ENCODE assay signal across 8 mouse cellular contexts in the genomic region with DNA sequence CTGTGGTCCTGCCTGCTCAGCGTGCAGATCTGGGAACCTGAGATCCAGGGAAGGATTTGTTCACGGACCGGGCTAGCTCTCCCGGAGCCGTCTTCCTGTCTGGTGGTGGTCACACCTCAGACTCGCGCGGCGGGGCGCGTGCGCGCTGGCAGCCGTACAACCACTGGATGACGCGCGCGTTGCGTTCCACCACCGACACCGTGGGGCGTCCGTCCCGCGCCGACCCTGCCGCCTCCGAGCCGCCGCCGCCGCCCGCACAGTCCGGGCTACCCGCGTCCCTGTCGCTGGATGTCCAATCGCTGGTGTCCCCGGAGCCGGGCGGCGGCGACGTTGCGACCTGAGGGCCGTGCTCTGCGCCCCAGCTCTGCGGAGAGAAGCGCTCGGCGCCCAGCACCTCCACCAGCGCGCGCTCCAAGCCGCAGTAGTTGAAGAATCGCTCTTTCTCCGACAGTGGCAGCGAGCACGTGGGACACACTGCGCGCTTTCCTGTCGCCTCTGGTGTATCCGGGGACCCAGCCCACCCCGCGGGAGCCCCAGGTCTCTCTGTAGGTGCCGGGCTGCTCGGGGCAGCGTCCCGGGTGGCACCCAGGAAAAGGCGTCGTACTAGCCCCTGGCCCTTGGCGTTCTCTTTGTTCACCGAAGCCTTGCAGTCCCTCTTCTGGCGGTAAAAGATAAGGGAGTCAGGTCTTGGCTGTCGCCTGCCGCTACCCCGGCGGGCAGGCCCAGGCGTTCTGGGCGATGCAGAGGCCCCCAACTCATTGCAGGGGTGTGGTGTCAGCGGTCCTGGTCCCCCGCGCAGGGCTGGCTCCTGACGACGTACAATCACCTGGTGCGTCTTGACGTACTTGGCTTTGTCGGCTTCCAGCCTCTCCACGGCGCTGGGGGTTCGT. TPM values are rescaled to one million over a fixed set of nuclear protein-coding genes. Genes with fewer than 3 reads are reported as not detected.
DNase-seq lines count a peak whose midpoint lies in the region; ATAC-seq and TF ChIP-seq lines count a peak whose summit lies in the region.

No protein-coding gene starts in this region.

- peaks cover 2% of the 10 kb centered on the region; the same call in 1 of the 2 replicates for H3K27me3 ChIP-seq in thymus, adult 2 months (ENCODE audit: control insufficient read depth, insufficient read depth, low read length)
- H3K27me3 ChIP-seq in embryonic facial prominence, embryonic 12.5 days = peaks cover 88% of the 10 kb centered on the region
- peaks cover 87% of the 10 kb centered on the region for H3K27me3 ChIP-seq in limb, embryonic 12.5 days
- peaks cover 41% of the 10 kb centered on the region for H3K27me3 ChIP-seq in midbrain, postnatal 0 days (ENCODE audit: insufficient read depth, low read length)

- DNase-seq in thymus, adult 2 months = peak; percentile 37
- DNase-seq in thymus, adult 18-20 months = no peak
- DNase-seq in heart, postnatal 4 days = peak; percentile 61
- peak; percentile 79 for DNase-seq in midbrain, postnatal 0 days (ENCODE audit: low spot score)
- DNase-seq in thymus, postnatal 14 days = peak; percentile 61
- DNase-seq in spleen, postnatal 36 days (ENCODE audit: low spot score in 2 of 2) = no peak

- no peaks in the 10 kb centered on the region for H3K36me3 ChIP-seq in thymus, adult 2 months (ENCODE audit: control insufficient read depth, insufficient read depth, low read length)
- no peaks in the 10 kb centered on the region for H3K36me3 ChIP-seq in embryonic facial prominence, embryonic 12.5 days
- H3K36me3 ChIP-seq in limb, embryonic 12.5 days = no peaks in the 10 kb centered on the region
- no peaks in the 10 kb centered on the region for H3K36me3 ChIP-seq in midbrain, postnatal 0 days (ENCODE audit: insufficient read depth, low read length)

- no peak overlapping the region for H3K27ac ChIP-seq in thymus, adult 2 months (ENCODE audit: control insufficient read depth, insufficient read depth, low read length)
- H3K27ac ChIP-seq in embryonic facial prominence, embryonic 12.5 days = no peak overlapping the region
- H3K27ac ChIP-seq in limb, embryonic 12.5 days = no peak overlapping the region
- H3K27ac ChIP-seq in midbrain, postnatal 0 days (ENCODE audit: low read depth, low read length) = peak overlapping the region; percentile 78

- H3K9me3 ChIP-seq in embryonic facial prominence, embryonic 12.5 days = no peaks in the 10 kb centered on the region
- H3K9me3 ChIP-seq in limb, embryonic 12.5 days = no peaks in the 10 kb centered on the region
- no peaks in the 10 kb centered on the region for H3K9me3 ChIP-seq in midbrain, postnatal 0 days (ENCODE audit: low read length)

- no peak for ATAC-seq in embryonic facial prominence, embryonic 12.5 days (ENCODE audit: insufficient number of reproducible peaks, insufficient read depth, low FRiP score, low TSS enrichment)
- no peak for ATAC-seq in limb, embryonic 12.5 days (ENCODE audit: insufficient number of reproducible peaks, insufficient read depth, low FRiP score, low TSS enrichment, low read depth)
- peak; percentile 63 for ATAC-seq in midbrain, postnatal 0 days (ENCODE audit: low FRiP score)

- H3K4me3 ChIP-seq in thymus, adult 2 months (ENCODE audit: control insufficient read depth, insufficient read depth, low read length) = peak overlapping the region; percentile 35
- H3K4me3 ChIP-seq in embryonic facial prominence, embryonic 12.5 days = peak overlapping the region; percentile 50
- peak overlapping the region; percentile 56 for H3K4me3 ChIP-seq in limb, embryonic 12.5 days (replicated peaks)
- H3K4me3 ChIP-seq in midbrain, postnatal 0 days (ENCODE audit: low read depth, low read length) = peak overlapping the region; percentile 55

- peaks cover 38% of the 10 kb centered on the region for H3K4me1 ChIP-seq in thymus, adult 2 months (replicated peaks; ENCODE audit: control insufficient read depth, insufficient read depth, low read length)
- H3K4me1 ChIP-seq in embryonic facial prominence, embryonic 12.5 days = peaks cover 51% of the 10 kb centered on the region
- peaks cover 57% of the 10 kb centered on the region for H3K4me1 ChIP-seq in limb, embryonic 12.5 days (replicated peaks)
- 0 out of 2 replicates have a peak, but pooled peaks cover 7% of the 10 kb centered on the region for H3K4me1 ChIP-seq in midbrain, postnatal 0 days (ENCODE audit: insufficient read depth, low read length)

- WGBS in thymus, adult 2 months = 12% methylated on average over 91 of the region's 91 CpGs
- WGBS in embryonic facial prominence, embryonic 12.5 days = 1% methylated on average over 88 of the region's 91 CpGs
- 1% methylated on average over 89 of the region's 91 CpGs for WGBS in limb, embryonic 12.5 days
- under 1% methylated on average over 86 of the region's 91 CpGs for WGBS in midbrain, postnatal 0 days

- TF ChIP-seq POLR2A in thymus, adult 2 months (IDR thresholded peaks at IDR 0.05; ENCODE audit: control insufficient read depth, extremely low read depth, insufficient read depth, low read length, poor library complexity) = no peak

- peak overlapping the region; percentile 89 for H3K4me2 ChIP-seq in embryonic facial prominence, embryonic 12.5 days (replicated peaks)
- H3K4me2 ChIP-seq in limb, embryonic 12.5 days = peak overlapping the region; percentile 93
- H3K4me2 ChIP-seq in midbrain, postnatal 0 days (ENCODE audit: low read depth, low read length, poor library complexity, severe bottlenecking) = peak overlapping the region; percentile 77

- H3K9ac ChIP-seq in embryonic facial prominence, embryonic 12.5 days = peak overlapping the region; percentile 60
- peak overlapping the region; percentile 60 for H3K9ac ChIP-seq in limb, embryonic 12.5 days (replicated peaks)
- peak overlapping the region; percentile 66 for H3K9ac ChIP-seq in midbrain, postnatal 0 days (replicated peaks; ENCODE audit: low read length, poor library complexity, severe bottlenecking)

- TF ChIP-seq CTCF in thymus, adult 2 months (IDR thresholded peaks at IDR 0.05; ENCODE audit: borderline replicate concordance, control insufficient read depth, extremely low read depth, insufficient read depth, low read length, poor library complexity) = 0 out of 2 replicates have a peak, but pooled peaks have one; percentile 8
- no peak for TF ChIP-seq CTCF in midbrain, postnatal 0 days (IDR thresholded peaks at IDR 0.05)

RNA-seq across cellular contexts. Expression of a gene that starts 2.4 kb away (rescaled TPM):
- 5.2 and 6.6 TPM in 2 replicates for polyA plus RNA-seq in thymus, adult 2 months (2012; rRNA removed)
- polyA plus RNA-seq in embryonic facial prominence, embryonic 12.5 days (2016; fragmentation: Nextera tagmentation; extraction: Ambion mirVana) = 6.3 and 6.4 TPM in 2 replicates
- total RNA-seq in heart, postnatal 4 days (2021) = 10 to 100 TPM in 1 of 2 experiments, 1 to 10 TPM in 1; 8.9 to 10.3 TPM
- polyA plus RNA-seq in limb, embryonic 12.5 days (2016; fragmentation: Nextera tagmentation; extraction: Ambion mirVana) = 4.2 and 5.9 TPM in 2 replicates
- 18.0 and 27.1 TPM in 2 replicates for total RNA-seq in midbrain, postnatal 0 days (2014; rRNA removed)
- polyA plus RNA-seq in midbrain, postnatal 0 days (2015; fragmentation: Nextera tagmentation; extraction: Ambion mirVana) = 15.7 and 17.8 TPM in 2 replicates

RNA-seq across cellular contexts. Expression of a gene that starts 4.8 kb away (rescaled TPM):
- not detected in 2 replicates for polyA plus RNA-seq in thymus, adult 2 months (2012; rRNA removed)
- polyA plus RNA-seq in embryonic facial prominence, embryonic 12.5 days (2016; fragmentation: Nextera tagmentation; extraction: Ambion mirVana) = not detected in 2 replicates
- not detected for total RNA-seq in heart, postnatal 4 days (2021)
- not detected in 2 replicates for polyA plus RNA-seq in limb, embryonic 12.5 days (2016; fragmentation: Nextera tagmentation; extraction: Ambion mirVana)
- total RNA-seq in midbrain, postnatal 0 days (2014; rRNA removed) = not detected in 2 replicates
- 0.37 and 0.42 TPM in 2 replicates for polyA plus RNA-seq in midbrain, postnatal 0 days (2015; fragmentation: Nextera tagmentation; extraction: Ambion mirVana)

RNA-seq across cellular contexts. Expression of a gene that starts 6.1 kb away (rescaled TPM):
- polyA plus RNA-seq in thymus, adult 2 months (2012; rRNA removed) = 14.8 and 15.1 TPM in 2 replicates
- polyA plus RNA-seq in embryonic facial prominence, embryonic 12.5 days (2016; fragmentation: Nextera tagmentation; extraction: Ambion mirVana) = 19.5 and 19.8 TPM in 2 replicates
- total RNA-seq in heart, postnatal 4 days (2021) = 1 to 10 TPM; 5.8 TPM
- 17.5 and 19.2 TPM in 2 replicates for polyA plus RNA-seq in limb, embryonic 12.5 days (2016; fragmentation: Nextera tagmentation; extraction: Ambion mirVana)
- 10.6 and 15.4 TPM in 2 replicates for total RNA-seq in midbrain, postnatal 0 days (2014; rRNA removed)
- polyA plus RNA-seq in midbrain, postnatal 0 days (2015; fragmentation: Nextera tagmentation; extraction: Ambion mirVana) = 9.2 and 11.1 TPM in 2 replicates

RNA-seq across cellular contexts. Expression of a gene that starts 8.0 kb away (rescaled TPM):
- polyA plus RNA-seq in thymus, adult 2 months (2012; rRNA removed) = not detected in 2 replicates
- 1.4 and 1.7 TPM in 2 replicates for polyA plus RNA-seq in embryonic facial prominence, embryonic 12.5 days (2016; fragmentation: Nextera tagmentation; extraction: Ambion mirVana)
- not detected for total RNA-seq in heart, postnatal 4 days (2021)
- 0.78 and 0.96 TPM in 2 replicates for polyA plus RNA-seq in limb, embryonic 12.5 days (2016; fragmentation: Nextera tagmentation; extraction: Ambion mirVana)
- not detected in 2 replicates for total RNA-seq in midbrain, postnatal 0 days (2014; rRNA removed)
- 0.31 and 0.49 TPM in 2 replicates for polyA plus RNA-seq in midbrain, postnatal 0 days (2015; fragmentation: Nextera tagmentation; extraction: Ambion mirVana)

RNA-seq across cellular contexts. Expression of a gene that starts 13.3 kb away (rescaled TPM):
- 3.6 and 4.3 TPM in 2 replicates for polyA plus RNA-seq in thymus, adult 2 months (2012; rRNA removed)
- polyA plus RNA-seq in embryonic facial prominence, embryonic 12.5 days (2016; fragmentation: Nextera tagmentation; extraction: Ambion mirVana) = 2.1 and 2.5 TPM in 2 replicates
- total RNA-seq in heart, postnatal 4 days (2021) = 1 to 10 TPM; 1.6 to 2.0 TPM
- 1.7 and 2.0 TPM in 2 replicates for polyA plus RNA-seq in limb, embryonic 12.5 days (2016; fragmentation: Nextera tagmentation; extraction: Ambion mirVana)
- 0.27 and 0.38 TPM in 2 replicates for total RNA-seq in midbrain, postnatal 0 days (2014; rRNA removed)
- polyA plus RNA-seq in midbrain, postnatal 0 days (2015; fragmentation: Nextera tagmentation; extraction: Ambion mirVana) = 0.13 and 0.28 TPM in 2 replicates

Comparison
In these comparisons a context has a peak if more than half of its experiments do, and no peak if none do; other contexts are left out.
1. DNase-seq: peak in thymus, adult 2 months (single experiment), heart, postnatal 4 days (single experiment), midbrain, postnatal 0 days (single experiment) and thymus, postnatal 14 days (single experiment); none in thymus, adult 18-20 months (0 of 2) and spleen, postnatal 36 days (0 of 2).
2. Peak in every context shown above with its lines, with median percentiles within 50 percentile points of each other: H3K4me3 ChIP-seq, H3K4me2 ChIP-seq and H3K9ac ChIP-seq.